Mouse (Mus musculus) layer of hippocampus, postnatal 14 days (tissue): Measurements from ENCODE around the gene Cryl1. TPM values are rescaled to one million over a fixed set of nuclear protein-coding genes. Genes with fewer than 3 reads are reported as not detected.

Experiments
- DNase-seq, 2 experiments: peaks; one replicate each; pipeline ENCODE4 v3.0.0; 2021 to 2022; ENCODE audit warnings: low spot score in 2 of 2, mixed read lengths in 1 of 2
- long read RNA-seq, 2 experiments: library from polyadenylated mRNA; stranded (forward); transcript quantifications; one replicate each; pipeline ENCODE4 v2.0.0; 2021
- total RNA-seq, 2 experiments: library from RNA; stranded (reverse); gene quantifications; 2 replicates each; pipeline ENCODE4 v1.2.3; 2021

Gene Cryl1
- total RNA-seq, result 10 to 100 TPM; 23.3 to 23.5 TPM
- long read RNA-seq, experiment 1, transcript Cryl1-201 (8 exons, 1,497 nt), result major isoform, 19 of 24 reads
- long read RNA-seq, experiment 1, partial matches to known transcripts, result 2 of 24 reads
- long read RNA-seq, experiment 1, other reads (novel, unspliced or antisense), result 3 of 24 reads
- long read RNA-seq, experiment 2, transcript Cryl1-201 (8 exons, 1,497 nt), result major isoform, 15 of 19 reads
- long read RNA-seq, experiment 2, partial matches to known transcripts, result 3 of 19 reads
- long read RNA-seq, experiment 2, other reads (novel, unspliced or antisense), result 1 of 19 reads

DNA sequence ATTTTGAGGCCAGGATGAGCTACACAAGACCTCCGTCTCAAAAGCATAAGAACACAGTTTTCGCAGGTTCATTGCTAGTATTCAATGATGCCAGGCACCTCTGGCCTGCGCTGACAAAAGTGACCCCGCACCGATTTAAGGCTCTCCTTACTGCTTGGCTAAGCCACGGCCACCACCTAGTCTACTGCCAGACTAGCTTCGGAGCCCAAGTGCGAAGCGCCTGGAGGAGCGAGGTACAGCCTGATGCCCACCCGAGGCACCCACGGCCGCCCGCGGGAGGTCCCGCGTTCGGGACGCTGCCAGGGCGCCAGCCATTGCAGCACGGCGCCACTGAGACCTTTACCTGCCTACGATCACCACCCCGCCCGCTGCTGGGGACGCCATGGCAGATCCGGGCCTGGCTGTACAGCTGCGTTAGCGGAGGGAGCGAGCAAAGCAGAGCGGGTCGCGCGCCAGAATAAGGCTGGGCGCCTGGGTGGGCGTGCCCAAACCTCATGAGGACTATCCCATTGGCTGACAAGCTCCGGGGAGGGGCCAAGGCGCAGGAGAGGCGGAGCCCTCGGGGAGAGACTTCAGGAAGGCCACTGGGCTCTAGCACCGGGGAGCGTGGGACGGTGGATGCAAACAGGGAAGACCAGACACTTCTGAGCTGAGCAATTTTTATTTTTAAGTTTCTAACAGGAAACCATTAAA, at the start of gene Cryl1:
Gene Cryl1, minus strand, starts transcription at position 465 of the 693 bp plus-strand sequence.
- DNase-seq, result peak; percentile 92 to 95

DNA sequence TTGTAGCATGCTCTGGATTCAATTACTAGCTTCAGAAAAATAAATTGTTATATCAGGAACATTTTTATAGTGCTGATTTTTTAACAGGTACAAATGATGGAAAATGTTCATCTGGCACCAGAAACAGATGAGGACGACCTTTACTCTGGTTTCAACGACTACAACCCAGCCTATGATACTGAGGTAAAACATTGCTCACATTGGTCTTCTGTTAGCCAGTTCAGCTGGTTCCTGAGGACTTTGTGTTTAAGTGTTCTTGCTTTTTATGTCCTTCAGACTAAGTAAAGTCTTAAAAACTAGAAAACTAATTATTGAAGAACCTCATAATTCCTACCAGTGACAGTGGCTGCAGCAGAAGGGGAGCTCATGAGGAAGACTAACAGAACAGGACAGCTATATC, 32.1 kb upstream of the Cryl1 start:
- no peak for DNase-seq

GRCm38 (mm10) chr14:57424212-57424561, 25.9 kb upstream of the Cryl1 start:
- DNase-seq, result no peak

GRCm38 (mm10) chr14:57423432-57424211, 25.3 kb upstream of the Cryl1 start, which contains the start of gene Ift88:
TSS of gene Ift88 (plus strand) at chr14:57424062.
- peak; percentile 90 to 95 for DNase-seq

GRCm38 (mm10) chr14:57417187-57417586, 18.9 kb upstream of the Cryl1 start:
- DNase-seq, result no peak

GRCm38 (mm10) chr14:57412166-57412565, 13.8 kb upstream of the Cryl1 start:
- peak; percentile 20 to 40 for DNase-seq

- peak in 1 of 2 experiments; percentile 40 for DNase-seq
Observed at GRCm38 (mm10) chr14:57409106-57409505, 10.8 kb upstream of the Cryl1 start.

- no peak for DNase-seq
Observed at GRCm38 (mm10) chr14:57408100-57408499, 9.8 kb upstream of the Cryl1 start.

DNA sequence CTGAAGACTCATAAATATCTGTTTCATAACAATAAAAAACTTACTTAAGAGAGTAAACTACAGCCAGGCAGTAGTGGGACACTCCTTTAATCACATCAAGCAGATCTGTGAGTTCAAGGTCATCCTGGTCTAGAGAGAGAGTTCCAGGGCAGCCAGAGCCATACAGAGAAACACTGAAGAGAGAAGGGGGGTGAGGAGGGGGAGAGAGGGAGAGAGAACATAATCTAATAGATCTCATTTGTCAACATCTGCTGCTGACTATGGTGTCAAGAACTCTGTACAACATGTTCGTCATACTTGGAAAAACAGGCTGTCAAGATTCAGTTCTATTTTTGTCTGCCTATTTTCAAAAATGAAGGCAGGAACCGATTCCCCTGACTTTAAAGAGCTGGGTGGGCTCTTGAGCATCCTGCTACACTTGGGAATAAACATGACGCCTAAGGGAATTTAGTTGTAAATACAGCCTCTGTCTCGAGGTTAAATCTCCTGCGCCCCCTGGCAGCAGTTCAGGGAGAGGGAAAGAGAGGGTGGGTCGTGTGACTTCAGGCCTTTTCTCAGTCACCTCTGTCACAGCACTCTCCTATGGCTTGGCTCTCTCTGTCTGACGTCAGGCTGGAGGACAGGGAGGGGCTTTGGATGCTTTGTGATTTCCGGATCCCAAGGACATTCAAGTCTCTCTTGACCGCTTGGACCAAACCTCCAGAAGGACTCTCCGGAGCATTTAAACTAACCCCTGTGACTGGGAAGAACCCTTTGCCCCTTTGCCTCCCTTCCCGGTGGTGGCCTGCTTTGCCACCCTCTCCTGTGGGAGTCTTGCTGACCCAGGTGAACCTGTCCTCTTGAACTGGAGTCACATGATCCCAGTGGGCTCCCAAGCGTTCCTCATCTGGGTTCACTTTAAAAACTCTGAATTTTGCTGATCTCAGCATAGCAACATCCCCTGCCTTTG, 9.0 kb upstream of the Cryl1 start:
- DNase-seq, result peak; percentile 22 to 23

DNA sequence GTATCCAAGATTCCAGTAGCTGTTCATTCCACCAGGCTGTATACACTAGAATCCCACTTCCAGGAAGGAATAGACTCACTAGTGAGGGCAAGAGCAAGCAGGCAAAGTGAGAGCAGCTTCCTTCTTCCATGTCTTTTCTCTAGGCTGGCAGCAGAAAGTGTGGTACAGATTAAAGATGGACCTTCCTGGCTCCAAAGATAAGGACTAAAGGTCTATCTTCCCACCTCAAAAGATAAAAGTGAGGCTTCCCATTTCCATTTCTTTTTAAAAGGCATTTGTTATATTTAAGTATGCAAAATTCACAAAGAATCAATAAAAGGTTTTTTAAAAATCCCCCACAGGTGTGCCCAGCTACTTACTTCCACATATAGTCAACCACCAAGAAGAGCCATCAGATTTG, 4.5 kb upstream of the Cryl1 start:
- DNase-seq, result no peak

DNA sequence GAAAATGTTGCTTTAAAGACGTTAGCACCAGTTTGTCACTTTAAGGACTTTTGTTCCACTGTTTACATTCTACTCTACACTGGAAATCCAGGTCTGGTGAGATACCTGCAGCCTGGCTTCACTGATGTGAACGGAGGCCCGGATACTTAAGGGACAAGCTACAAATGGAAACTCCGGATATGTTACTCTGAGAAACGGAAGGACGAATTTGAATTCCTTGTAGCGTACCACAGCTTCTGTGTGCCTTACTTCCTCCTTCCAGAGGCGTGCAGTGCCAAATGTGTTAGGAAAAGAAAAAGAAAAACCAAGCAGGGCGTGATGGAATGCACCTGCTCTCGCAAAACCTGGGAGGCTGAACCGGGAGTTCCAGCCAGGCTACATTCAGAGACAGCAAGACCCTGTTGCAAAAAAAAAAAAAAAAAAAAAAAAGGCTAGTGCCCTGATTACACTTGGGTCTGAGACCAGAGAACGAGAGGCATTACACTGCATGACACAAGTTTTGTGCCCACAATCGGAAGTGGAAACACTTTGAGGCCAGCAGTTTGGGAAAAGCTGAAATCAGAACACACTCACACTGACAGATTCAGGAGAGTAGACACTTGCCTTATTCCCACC, 591 bp upstream of the Cryl1 start:
- DNase-seq, result no peak

DNA sequence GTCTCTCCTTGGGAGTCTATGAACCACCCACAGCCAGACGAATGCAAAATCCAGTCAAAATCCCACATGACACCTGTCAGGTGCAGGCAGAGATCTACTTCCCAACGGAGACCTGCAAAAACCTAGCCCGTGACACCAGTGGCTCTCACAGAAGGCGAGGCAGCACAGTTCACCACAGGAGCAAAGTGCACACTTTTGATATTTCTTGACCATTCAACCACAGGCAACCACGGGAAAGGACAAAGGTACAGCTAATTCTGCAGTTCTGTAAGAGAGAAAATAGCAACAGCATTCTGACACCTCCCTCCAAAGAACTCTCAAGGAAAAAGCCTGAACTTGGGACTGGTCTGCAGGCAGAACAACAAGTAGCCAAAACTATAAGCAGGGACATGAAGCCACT, 1.1 kb downstream of the Cryl1 start:
- DNase-seq, result no peak

DNA sequence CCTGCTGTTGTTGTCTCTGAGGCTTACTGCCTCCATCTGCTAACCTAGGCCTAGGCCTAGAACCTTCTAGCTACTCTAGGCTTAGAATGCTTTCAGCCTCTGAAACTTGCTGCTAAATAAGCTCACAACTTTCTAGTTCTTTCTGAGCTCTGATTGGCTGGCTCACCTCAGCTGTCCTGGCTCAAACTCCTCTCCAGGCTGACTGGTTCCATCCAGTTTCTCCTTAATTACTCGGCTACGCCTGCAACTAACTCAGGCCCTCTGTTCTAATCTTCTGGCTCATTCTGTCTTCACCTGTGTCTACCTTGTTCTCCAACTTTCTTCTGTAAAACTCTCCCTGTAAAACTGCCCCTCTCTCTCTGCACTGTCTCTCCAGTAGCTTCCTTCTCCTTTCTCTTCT, 2.9 kb downstream of the Cryl1 start:
- DNase-seq, result no peak

- no peak for DNase-seq
Observed at GRCm38 (mm10) chr14:57392278-57392677, 6.1 kb downstream of the Cryl1 start.

DNA sequence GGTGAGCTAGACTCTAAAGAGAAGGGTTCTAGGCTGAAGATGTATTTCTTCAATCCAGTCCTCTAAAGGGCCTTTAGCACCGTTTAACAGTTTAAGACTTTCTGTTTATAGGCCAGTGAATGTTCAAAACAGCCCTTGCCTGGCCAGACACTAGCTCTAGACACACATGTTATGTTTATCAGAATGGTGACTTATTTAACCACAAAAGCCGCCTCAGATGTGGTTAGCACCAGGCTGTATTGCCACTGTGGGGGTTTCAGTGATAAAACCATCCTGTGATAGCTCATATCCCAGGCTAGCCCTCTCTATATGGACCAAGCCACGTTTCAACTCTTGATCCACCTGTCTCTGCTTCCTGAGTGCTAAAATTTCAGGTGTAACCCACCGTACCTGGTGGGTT, 6.7 kb downstream of the Cryl1 start:
- no peak for DNase-seq

GRCm38 (mm10) chr14:57386758-57387561, 11.4 kb downstream of the Cryl1 start:
- DNase-seq, result no peak

GRCm38 (mm10) chr14:57385667-57386066, 12.7 kb downstream of the Cryl1 start:
- DNase-seq, result no peak

DNA sequence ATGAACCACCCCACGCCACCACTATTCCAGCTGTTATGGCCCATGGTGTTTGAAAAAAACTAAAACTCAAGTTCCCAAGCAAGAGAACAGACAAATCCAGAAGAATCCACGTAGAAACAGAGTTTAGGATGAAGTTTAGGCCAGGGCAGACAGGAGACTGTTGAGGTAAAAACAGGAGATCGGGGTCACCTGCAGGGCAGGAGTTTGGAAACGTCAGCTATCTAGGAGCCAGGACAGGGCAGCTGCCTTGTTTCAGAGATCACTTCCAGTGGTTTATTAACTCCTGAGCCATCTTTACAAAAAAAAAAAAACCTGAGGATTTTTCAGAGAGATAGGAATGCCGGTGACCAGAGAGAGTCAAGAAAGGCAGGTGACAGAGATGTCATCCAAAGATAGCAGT, 20.8 kb downstream of the Cryl1 start:
- no peak for DNase-seq

DNA sequence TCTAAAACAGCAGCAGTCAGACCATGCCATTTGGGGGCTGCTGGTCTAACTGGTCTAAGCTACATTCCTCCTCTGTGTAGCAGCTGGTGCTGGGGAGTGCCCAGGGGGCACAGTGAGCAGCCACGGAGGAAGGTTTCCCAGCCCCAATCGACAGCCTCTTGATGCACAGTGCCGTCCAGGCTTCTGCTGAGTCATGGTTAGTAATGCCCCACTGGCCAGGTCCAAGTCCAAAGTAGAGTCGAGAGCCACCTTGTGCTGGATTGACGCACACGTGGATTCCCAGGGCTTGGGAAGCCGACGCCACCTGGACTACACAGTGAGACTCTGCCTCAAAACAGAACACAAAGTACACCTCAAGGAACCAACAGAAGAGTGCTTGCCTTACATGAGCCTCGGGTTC, 21.4 kb downstream of the Cryl1 start:
- DNase-seq, result no peak

- no peak for DNase-seq
Observed at GRCm38 (mm10) chr14:57376016-57376415, 22.3 kb downstream of the Cryl1 start.
